Mouse (Mus musculus): Measurements from ENCODE around the gene Pilrb2. TPM values are rescaled to one million over a fixed set of nuclear protein-coding genes. Genes with fewer than 3 reads are reported as not detected.

Gene Pilrb2
- polyA plus RNA-seq, 1 experiment, result 11.4 TPM

- WGBS, result 49% methylated on average over 4 of the region's 4 CpGs
- Histone ChIP-seq H3K4me1 (replicated peaks; ENCODE audit: control insufficient read depth, insufficient read depth, low read length) (no peaks in the 10 kb centered on the region), H3K4me3 (ENCODE audit: control insufficient read depth, insufficient read depth, low read length) (no peak overlapping the region), H3K27ac (ENCODE audit: control insufficient read depth, insufficient read depth, low read length) (no peak overlapping the region), H3K36me3 (ENCODE audit: control insufficient read depth, insufficient read depth, low read length) (no peaks in the 10 kb centered on the region), H3K27me3 (ENCODE audit: control insufficient read depth, insufficient read depth, low read length) (no peaks in the 10 kb centered on the region)
- TF ChIP-seq POLR2A (IDR thresholded peaks at IDR 0.05; ENCODE audit: control insufficient read depth, extremely low read depth, insufficient read depth, low read length, poor library complexity), result no peak
- TF ChIP-seq CTCF (IDR thresholded peaks at IDR 0.05; ENCODE audit: borderline replicate concordance, control insufficient read depth, extremely low read depth, insufficient read depth, low read length, poor library complexity), result no peak
- no peak for DNase-seq
Measured at GRCm38 (mm10) chr5:137831106-137831505, 40.5 kb downstream of the Pilrb2 start.

- Histone ChIP-seq H3K4me1 (replicated peaks; ENCODE audit: control insufficient read depth, insufficient read depth, low read length) (no peaks in the 10 kb centered on the region), H3K4me3 (ENCODE audit: control insufficient read depth, insufficient read depth, low read length) (no peak overlapping the region), H3K27ac (ENCODE audit: control insufficient read depth, insufficient read depth, low read length) (no peak overlapping the region), H3K27me3 (ENCODE audit: control insufficient read depth, insufficient read depth, low read length) (no peaks in the 10 kb centered on the region), H3K36me3 (ENCODE audit: control insufficient read depth, insufficient read depth, low read length) (no peaks in the 10 kb centered on the region)
- DNase-seq, result no peak
- TF ChIP-seq POLR2A (IDR thresholded peaks at IDR 0.05; ENCODE audit: control insufficient read depth, extremely low read depth, insufficient read depth, low read length, poor library complexity), result no peak
- no peak for TF ChIP-seq CTCF (IDR thresholded peaks at IDR 0.05; ENCODE audit: borderline replicate concordance, control insufficient read depth, extremely low read depth, insufficient read depth, low read length, poor library complexity)
- 55% methylated on average over 7 of the region's 7 CpGs for WGBS
Measured at GRCm38 (mm10) chr5:137830238-137830637, 41.4 kb downstream of the Pilrb2 start.

GRCm38 (mm10) chr5:137828694-137829093 lies 42.9 kb downstream of the Pilrb2 start:
- no peak for DNase-seq
- H3K36me3 ChIP-seq (ENCODE audit: control insufficient read depth, insufficient read depth, low read length), result no peaks in the 10 kb centered on the region
- H3K4me3 ChIP-seq (ENCODE audit: control insufficient read depth, insufficient read depth, low read length), result no peak overlapping the region
- TF ChIP-seq CTCF (IDR thresholded peaks at IDR 0.05; ENCODE audit: borderline replicate concordance, control insufficient read depth, extremely low read depth, insufficient read depth, low read length, poor library complexity), result no peak
- no peak for TF ChIP-seq POLR2A (IDR thresholded peaks at IDR 0.05; ENCODE audit: control insufficient read depth, extremely low read depth, insufficient read depth, low read length, poor library complexity)
- WGBS, result 78% methylated on average over 6 of the region's 6 CpGs
- H3K27ac ChIP-seq (ENCODE audit: control insufficient read depth, insufficient read depth, low read length), result no peak overlapping the region
- H3K4me1 ChIP-seq (replicated peaks; ENCODE audit: control insufficient read depth, insufficient read depth, low read length), result no peaks in the 10 kb centered on the region
- no peaks in the 10 kb centered on the region for H3K27me3 ChIP-seq (ENCODE audit: control insufficient read depth, insufficient read depth, low read length)

GRCm38 (mm10) chr5:137826421-137826820 lies 45.2 kb downstream of the Pilrb2 start:
- Histone ChIP-seq H3K4me1 (replicated peaks; ENCODE audit: control insufficient read depth, insufficient read depth, low read length) (no peaks in the 10 kb centered on the region), H3K27me3 (ENCODE audit: control insufficient read depth, insufficient read depth, low read length) (no peaks in the 10 kb centered on the region), H3K27ac (ENCODE audit: control insufficient read depth, insufficient read depth, low read length) (no peak overlapping the region), H3K36me3 (ENCODE audit: control insufficient read depth, insufficient read depth, low read length) (no peaks in the 10 kb centered on the region), H3K4me3 (ENCODE audit: control insufficient read depth, insufficient read depth, low read length) (no peak overlapping the region)
- DNase-seq, result no peak
- TF ChIP-seq POLR2A (IDR thresholded peaks at IDR 0.05; ENCODE audit: control insufficient read depth, extremely low read depth, insufficient read depth, low read length, poor library complexity), result no peak
- no peak for TF ChIP-seq CTCF (IDR thresholded peaks at IDR 0.05; ENCODE audit: borderline replicate concordance, control insufficient read depth, extremely low read depth, insufficient read depth, low read length, poor library complexity)
- WGBS, result 63% methylated on average over 7 of the region's 7 CpGs

- no peak for TF ChIP-seq CTCF (IDR thresholded peaks at IDR 0.05; ENCODE audit: borderline replicate concordance, control insufficient read depth, extremely low read depth, insufficient read depth, low read length, poor library complexity)
- TF ChIP-seq POLR2A (IDR thresholded peaks at IDR 0.05; ENCODE audit: control insufficient read depth, extremely low read depth, insufficient read depth, low read length, poor library complexity), result no peak
- no peaks in the 10 kb centered on the region for H3K27me3 ChIP-seq (ENCODE audit: control insufficient read depth, insufficient read depth, low read length)
- no peaks in the 10 kb centered on the region for H3K36me3 ChIP-seq (ENCODE audit: control insufficient read depth, insufficient read depth, low read length)
- H3K4me1 ChIP-seq (replicated peaks; ENCODE audit: control insufficient read depth, insufficient read depth, low read length), result no peaks in the 10 kb centered on the region
- 95% methylated on average over 2 of the region's 2 CpGs for WGBS
- no peak overlapping the region for H3K4me3 ChIP-seq (ENCODE audit: control insufficient read depth, insufficient read depth, low read length)
- no peak for DNase-seq
- no peak overlapping the region for H3K27ac ChIP-seq (ENCODE audit: control insufficient read depth, insufficient read depth, low read length)
Measured at GRCm38 (mm10) chr5:137825971-137826370, 45.6 kb downstream of the Pilrb2 start.

GRCm38 (mm10) chr5:137825030-137825429 lies 46.6 kb downstream of the Pilrb2 start:
- no peaks in the 10 kb centered on the region for H3K27me3 ChIP-seq (ENCODE audit: control insufficient read depth, insufficient read depth, low read length)
- H3K27ac ChIP-seq (ENCODE audit: control insufficient read depth, insufficient read depth, low read length), result no peak overlapping the region
- no peak for DNase-seq
- WGBS, result 61% methylated on average over 3 of the region's 3 CpGs
- no peak for TF ChIP-seq POLR2A (IDR thresholded peaks at IDR 0.05; ENCODE audit: control insufficient read depth, extremely low read depth, insufficient read depth, low read length, poor library complexity)
- TF ChIP-seq CTCF (IDR thresholded peaks at IDR 0.05; ENCODE audit: borderline replicate concordance, control insufficient read depth, extremely low read depth, insufficient read depth, low read length, poor library complexity), result no peak
- H3K4me1 ChIP-seq (replicated peaks; ENCODE audit: control insufficient read depth, insufficient read depth, low read length), result no peaks in the 10 kb centered on the region
- no peaks in the 10 kb centered on the region for H3K36me3 ChIP-seq (ENCODE audit: control insufficient read depth, insufficient read depth, low read length)
- H3K4me3 ChIP-seq (ENCODE audit: control insufficient read depth, insufficient read depth, low read length), result no peak overlapping the region

- no peak overlapping the region for H3K4me3 ChIP-seq (ENCODE audit: control insufficient read depth, insufficient read depth, low read length)
Measured at GRCm38 (mm10) chr5:137823455-137824045, 48.1 kb downstream of the Pilrb2 start.

More at GRCm38 (mm10) chr5:137823455-137824045, 48.1 kb downstream of the Pilrb2 start:
- TF ChIP-seq POLR2A (IDR thresholded peaks at IDR 0.05; ENCODE audit: control insufficient read depth, extremely low read depth, insufficient read depth, low read length, poor library complexity), result no peak
- TF ChIP-seq CTCF (IDR thresholded peaks at IDR 0.05; ENCODE audit: borderline replicate concordance, control insufficient read depth, extremely low read depth, insufficient read depth, low read length, poor library complexity), result no peak
- Histone ChIP-seq H3K4me1 (replicated peaks; ENCODE audit: control insufficient read depth, insufficient read depth, low read length) (no peaks in the 10 kb centered on the region), H3K27ac (ENCODE audit: control insufficient read depth, insufficient read depth, low read length) (no peak overlapping the region), H3K27me3 (ENCODE audit: control insufficient read depth, insufficient read depth, low read length) (no peaks in the 10 kb centered on the region), H3K36me3 (ENCODE audit: control insufficient read depth, insufficient read depth, low read length) (no peaks in the 10 kb centered on the region)
- DNase-seq, result no peak
- 50% methylated on average over 6 of the region's 6 CpGs for WGBS

Measured in thymus, adult 2 months (tissue).